Mouse (Mus musculus): ENCODE data around the gene Hpf1.
A peak's percentile ranks its signal among the peaks of the same experiment; 100 is the strongest.

Gene Hpf1

DNA sequence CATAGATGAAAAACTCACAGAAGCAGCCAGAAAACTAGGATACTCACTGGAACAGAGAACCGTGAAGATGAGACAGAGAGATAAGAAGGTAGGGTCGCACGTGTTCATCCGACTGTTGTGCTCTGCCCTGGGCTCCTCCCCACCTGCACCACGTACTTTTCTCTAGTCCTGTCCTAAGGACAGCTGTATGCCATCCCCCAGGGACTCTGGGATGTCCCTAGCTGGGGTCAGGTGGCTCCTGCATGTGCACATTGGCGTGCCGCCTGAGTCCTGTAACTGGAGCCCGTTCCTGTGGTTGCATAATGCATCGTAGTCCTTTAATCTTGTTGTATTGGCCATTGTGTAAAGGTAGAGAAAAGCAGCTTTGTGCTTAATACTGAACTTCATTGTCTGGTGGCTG, 9.9 kb downstream of the Hpf1 start:
- DNase-seq, result no peak

DNA sequence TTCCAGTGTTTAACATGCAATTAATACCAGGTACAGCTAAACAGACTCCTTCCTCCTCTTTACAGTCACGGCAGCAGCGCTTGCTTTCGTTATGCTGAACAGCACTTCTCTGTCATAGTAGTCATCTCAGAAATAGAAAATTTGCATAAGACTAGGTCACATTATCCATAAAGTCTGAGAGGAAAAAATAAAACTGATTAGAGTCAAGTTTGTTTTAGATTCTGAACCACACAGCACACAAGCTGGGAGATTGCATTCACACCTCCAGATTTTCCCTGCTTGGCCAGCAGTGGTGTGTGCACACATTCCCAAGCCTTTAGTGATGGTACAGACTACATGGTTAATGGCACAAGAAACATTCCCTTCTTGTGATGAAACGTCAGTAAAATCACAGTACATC, 21.9 kb downstream of the Hpf1 start:
- peak in 1 of 2 experiments; percentile 32 for DNase-seq

DNA sequence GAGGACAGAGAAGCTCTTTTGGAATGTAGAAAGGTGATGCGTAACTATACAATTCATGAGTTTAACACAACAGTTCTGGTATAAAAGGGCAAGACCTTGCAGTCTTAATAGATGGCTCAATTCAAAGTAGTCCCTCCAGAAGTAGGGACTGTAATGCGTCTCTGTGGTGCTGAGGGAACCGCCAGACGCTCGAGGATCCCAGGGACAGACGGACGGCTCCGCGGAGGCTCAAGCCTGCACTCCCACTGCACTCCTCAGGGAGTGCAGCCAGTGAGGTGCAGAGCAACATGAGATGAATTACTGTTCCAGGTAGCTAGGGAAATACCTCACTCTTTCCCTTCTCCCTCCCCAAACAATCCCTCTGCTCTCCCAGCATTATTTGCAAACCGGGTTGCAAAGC, 22.3 kb downstream of the Hpf1 start:
- no peak for DNase-seq

DNA sequence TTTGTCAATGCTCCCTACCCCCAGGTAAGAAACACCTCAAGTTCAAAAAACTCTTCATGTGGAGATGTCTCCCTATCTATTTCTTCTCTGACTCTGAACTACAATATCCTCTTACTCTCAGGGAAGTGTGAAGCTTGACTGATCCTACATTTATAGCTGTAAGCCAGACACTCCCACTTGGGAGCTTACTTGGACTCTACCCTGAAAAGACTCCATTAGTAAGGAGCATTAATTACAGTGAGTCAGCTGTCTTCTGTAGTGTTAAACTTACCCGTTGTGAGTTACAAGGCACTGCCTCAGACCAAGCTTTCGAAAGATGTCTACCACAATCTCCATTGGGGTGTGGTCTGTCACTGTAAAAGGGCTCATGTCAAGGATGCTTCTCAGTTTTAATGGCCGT, 28.9 kb downstream of the Hpf1 start:
- no peak for DNase-seq

DNA sequence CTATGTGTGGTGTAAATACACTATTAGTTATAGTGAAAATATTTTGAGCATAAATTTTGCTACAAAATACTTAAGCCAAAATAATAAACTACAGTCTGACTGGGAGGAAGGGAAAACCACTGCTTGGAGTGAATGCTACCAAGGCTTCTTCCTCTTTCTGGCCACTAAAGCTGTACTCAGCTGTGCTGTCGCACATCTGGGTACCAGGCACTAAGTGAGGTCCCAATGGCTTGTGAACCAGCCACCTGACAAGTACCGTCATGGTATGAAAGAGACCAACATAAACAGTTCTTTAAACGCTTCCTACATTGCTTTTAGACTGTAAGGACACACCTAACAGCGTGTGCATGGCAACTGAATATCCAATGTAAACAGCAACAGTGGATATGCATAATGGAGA, 30.0 kb downstream of the Hpf1 start:
- no peak for DNase-seq

DNA sequence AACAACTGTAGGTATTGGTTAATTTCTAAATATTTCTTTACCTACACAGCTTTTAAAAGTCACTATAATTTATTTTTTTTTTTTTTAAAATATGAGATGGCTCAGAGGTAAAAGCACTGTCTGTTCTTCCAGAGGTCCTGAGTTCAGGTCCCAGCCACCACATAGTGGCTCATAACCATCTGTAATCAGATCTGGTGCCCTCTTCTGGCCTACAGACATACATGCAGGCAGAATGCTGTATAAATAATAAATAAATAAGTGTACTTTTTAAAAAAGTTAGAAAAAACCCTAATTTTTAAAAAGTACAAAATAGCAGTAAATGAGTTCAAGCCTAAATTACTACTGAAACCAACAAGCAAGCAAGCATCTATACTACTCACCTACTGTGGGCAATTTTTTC, 43.4 kb downstream of the Hpf1 start:
- DNase-seq, result no peak

DNA sequence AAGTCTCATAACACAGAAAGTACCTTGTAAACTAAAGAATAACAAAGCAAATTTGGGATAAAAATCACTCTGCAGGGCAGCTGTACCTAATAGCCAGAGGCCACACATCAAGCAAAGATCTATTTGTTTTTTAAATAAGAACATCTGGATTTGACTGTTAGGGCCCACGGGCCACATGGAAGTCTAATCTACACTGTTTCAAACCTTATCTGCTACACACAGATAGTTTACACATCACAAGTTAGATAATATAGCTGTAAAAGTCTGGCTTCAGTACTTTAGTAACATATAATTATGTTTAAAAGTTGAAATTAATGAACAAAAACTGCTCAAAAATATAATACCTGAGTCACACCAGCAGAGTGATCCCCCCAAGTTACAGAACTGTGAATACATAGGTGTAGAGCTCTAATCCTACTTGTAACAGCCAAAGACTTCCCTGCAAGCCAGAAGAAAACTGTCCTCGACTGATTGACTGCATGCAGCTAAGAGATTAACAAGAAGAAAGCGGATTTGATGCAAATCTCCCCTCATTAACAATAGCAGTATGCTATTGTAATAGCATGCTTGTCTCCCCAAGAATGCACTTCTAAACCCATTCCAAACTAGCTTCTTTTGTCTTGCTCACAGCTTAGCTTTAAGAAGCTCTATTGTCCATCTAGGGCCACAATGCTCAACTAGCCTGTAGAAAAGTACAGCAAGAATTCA, 48.7 kb downstream of the Hpf1 start:
- DNase-seq, result no peak

DNA sequence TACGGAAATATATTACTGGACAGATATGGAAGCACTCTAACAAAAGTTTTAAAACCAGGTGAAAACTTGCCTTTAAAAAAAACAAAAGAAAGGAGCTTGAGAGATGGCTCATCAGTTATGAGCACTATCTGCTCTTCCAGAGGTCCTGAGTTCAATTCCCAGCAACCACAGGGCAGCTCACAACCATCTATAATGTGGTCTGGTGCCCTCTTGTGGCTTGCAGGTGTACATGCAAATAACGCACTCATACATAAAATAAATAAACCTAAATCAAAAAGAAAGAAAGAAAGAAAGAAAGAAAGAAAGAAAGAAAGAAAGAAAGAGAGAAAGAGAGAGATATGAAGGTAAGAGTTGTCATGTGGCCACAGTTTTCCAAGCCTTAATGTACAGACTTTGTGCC, 52.6 kb downstream of the Hpf1 start:
- no peak for DNase-seq

DNA sequence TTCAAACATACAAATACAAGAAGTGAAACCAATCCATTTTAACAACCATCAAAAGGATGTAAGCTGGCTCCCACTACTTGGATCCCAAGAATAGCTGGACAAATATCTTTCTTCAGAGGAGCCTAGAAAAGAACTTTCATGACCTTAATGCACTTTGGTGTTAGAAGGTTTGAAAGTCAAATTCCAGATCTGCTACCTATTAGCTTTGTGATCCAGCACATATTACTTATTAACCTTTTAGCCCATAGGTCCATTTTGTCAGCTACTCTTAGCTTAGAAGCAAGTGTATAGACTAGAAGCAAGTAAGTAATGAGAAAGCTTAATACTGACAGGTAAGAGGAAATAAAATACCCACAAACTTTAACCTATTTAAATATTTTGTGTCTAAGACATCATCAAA, 57.3 kb downstream of the Hpf1 start:
- DNase-seq, result no peak

DNA sequence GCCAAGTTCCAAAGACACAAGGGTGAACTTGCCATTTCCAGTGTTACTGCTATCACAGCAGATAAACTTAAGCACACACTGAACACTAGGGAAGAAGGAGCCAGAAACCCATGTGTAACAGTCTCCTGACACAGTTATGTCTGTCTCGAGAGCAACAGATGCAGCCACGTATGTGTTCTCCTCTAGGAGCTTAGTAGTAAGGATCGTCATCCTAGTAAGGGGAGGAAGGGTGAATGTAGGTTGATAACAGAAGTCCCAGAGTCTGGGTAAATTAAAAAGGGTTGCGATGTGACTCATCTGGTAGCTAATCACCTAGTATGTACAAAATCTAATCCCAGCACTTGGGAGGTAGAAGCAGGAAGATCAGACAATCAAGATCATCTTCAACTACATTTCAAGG, 59.6 kb downstream of the Hpf1 start:
- DNase-seq, result no peak

DNA sequence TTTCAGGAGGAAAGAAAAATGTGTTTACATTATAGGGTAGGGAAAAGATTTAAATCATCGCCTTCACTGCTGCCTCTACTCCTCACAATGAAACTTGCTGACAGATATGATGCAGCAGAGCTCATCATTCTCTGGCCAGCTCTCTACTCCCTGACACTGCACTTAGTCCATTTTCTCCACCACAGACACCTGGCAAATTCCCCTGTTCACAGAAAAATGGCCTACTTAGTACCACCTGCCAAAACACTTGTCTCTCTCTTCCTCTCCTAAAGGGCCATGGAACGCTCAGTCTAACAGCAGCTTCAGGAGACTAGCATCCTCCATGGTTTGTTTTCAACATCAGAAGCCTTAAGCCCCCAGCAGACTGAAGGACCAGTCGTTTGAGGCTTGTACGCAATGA, 61.1 kb downstream of the Hpf1 start:
- DNase-seq, result no peak

DNA sequence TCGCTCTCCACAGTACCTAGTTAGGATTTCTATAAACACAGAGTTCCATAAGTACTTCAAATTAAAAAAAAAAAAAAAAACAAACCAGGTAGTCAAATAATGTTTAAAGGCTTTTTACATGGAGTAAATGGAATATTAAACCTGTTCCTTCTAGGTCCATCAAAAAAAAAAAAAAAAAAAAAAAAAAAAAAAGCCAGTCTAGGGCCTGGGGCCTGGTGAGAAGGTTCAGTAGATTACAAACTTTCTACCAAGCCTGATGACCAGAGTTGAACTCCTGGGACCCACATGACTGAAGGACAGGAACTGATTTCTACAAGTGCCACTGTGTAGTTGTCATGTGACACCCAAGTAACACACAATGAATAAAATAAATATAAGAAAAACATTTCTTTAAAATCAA, 61.5 kb downstream of the Hpf1 start:
- DNase-seq, result no peak

DNA sequence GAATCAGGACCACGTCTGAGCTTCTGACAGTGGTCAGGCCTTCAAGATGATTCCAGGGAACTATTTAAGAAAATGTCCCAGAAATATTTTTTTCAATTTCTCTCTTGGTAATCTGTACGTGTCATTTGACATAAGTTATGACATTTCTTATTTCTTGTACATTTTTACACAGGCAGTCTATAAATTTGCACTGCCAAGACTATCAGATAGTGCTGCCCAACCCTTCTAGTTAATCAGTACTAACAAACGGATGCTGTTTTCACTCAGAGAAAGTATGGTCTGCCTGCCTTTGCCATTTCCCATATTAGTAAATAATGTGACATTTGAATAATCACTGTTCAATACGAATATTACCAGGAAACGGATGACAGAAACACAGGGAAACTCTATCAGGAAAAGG, 62.6 kb downstream of the Hpf1 start:
- DNase-seq, result no peak

DNA sequence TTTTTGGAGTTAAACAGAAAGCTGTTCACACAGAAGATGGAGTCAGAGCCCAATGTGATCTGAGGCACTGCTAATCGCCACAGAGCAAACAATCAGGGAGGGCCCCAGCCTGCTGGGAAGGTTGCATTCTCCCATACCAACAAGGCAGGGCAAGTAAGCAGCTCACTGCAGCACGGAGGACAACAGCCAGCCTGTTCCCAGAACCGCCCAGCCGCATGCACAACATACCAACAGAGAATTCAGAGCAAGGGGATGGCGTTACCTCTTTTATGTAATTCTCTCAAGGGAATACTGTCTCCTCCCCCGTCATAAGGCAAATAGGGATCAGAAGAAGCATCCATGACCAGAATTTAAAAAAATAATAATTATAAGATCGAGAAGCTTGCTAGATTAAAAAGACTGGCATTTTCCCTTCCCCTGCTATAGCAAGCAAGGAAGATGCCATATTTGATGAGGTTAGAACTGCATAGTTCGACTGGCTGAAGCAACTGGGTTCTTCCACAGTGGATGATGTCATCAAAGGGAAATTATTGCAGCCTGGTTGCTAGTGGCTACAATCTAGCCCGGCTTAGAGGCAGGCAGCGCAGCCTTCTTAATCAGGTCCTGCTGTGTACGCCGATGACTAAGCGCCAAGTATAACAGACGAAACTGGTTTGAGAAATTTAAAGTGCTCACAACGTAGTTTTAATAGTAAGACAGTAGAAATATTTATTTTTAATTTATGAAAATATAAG, 64.2 kb downstream of the Hpf1 start:
- peak; percentile 55 to 63 for DNase-seq

DNA sequence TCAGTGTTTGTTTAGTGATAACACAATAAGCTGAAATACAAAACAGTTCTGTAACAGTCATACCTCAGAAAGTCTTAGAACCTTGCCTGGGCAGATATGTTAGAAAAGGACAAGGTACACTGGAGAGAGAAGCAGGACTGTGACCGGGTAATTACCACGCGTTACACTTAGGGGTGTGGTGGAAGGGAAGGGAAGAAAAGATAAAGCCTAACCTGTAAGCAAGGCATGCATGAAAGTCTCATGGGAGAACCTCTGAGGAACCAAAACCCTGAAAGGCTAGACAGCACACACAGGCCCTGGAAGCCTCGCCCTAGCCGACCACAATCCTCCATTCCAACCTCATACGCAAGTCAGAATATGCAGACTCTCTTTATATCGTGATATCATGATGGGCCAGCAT, 66.6 kb downstream of the Hpf1 start:
- DNase-seq, result no peak
